ENCODE assay signal across 8 mouse cellular contexts in the genomic region with DNA sequence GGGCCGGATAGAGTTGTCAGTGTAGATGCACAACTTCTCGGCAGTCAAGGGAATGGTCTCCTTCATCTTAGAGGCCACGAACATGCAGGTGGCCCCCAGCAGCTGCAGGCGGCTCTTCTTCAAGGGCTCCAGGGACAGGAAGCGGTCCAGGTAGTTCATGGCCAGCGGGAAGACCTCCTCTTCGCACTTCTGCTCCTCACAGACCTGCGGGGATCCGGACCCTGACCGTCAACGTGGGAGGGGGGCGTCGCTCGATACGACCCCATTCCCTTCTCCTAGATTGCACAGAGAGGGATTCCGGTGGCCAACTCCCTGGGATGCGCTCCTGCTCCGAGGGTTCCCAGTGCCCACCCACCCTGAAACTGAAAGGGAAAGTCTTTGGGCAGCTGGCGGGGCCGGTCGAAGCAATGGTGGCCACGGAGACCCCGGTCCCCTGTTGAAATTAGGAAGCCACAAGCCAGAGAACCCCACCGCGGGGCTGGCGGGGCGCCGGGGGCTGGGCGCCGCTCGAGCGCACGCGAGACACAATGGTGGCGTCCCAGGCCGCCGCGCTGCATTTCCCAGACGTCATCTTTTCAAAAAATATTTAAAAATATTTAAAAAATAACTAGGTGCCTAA. TPM values are rescaled to one million over a fixed set of nuclear protein-coding genes. Genes with fewer than 3 reads are reported as not detected.
DNase-seq lines count a peak whose midpoint lies in the region; ATAC-seq and TF ChIP-seq lines count a peak whose summit lies in the region.

No protein-coding gene starts in this region.

- H3K9ac ChIP-seq in forebrain, embryonic 16.5 days (replicated peaks; ENCODE audit: low read depth, low read length) = peak overlapping the region; percentile 66
- peak overlapping the region; percentile 78 for H3K9ac ChIP-seq in midbrain, embryonic 13.5 days (replicated peaks)

- ATAC-seq in forebrain, embryonic 16.5 days = peak; percentile 2
- no peak; the same call in 1 of the 2 replicates for ATAC-seq in midbrain, embryonic 13.5 days

- no peak overlapping the region for H3K27ac ChIP-seq in forebrain, embryonic 16.5 days (ENCODE audit: low read length)
- H3K27ac ChIP-seq in midbrain, embryonic 13.5 days = peak overlapping the region; percentile 76; the same call in 1 of the 2 replicates

- peaks cover 74% of the 10 kb centered on the region for H3K4me1 ChIP-seq in E14TG2a.4 (replicated peaks; ENCODE audit: low read depth, low read length)
- H3K4me1 ChIP-seq in forebrain, embryonic 16.5 days (replicated peaks; ENCODE audit: control insufficient read depth, insufficient read depth, low read length) = peaks cover 57% of the 10 kb centered on the region
- peaks cover 79% of the 10 kb centered on the region for H3K4me1 ChIP-seq in midbrain, embryonic 13.5 days (replicated peaks)

- H3K4me3 ChIP-seq in E14TG2a.4 (replicated peaks; ENCODE audit: low read length) = peak overlapping the region; percentile 92
- H3K4me3 ChIP-seq in forebrain, embryonic 16.5 days (replicated peaks; ENCODE audit: low read length) = peak overlapping the region; percentile 57
- peak overlapping the region; percentile 61 for H3K4me3 ChIP-seq in midbrain, embryonic 13.5 days (replicated peaks)

- H3K9me3 ChIP-seq in E14TG2a.4 (ENCODE audit: low read length) = no peaks in the 10 kb centered on the region
- H3K9me3 ChIP-seq in forebrain, embryonic 16.5 days (ENCODE audit: control insufficient read depth, low read length) = no peaks in the 10 kb centered on the region
- H3K9me3 ChIP-seq in midbrain, embryonic 13.5 days = no peaks in the 10 kb centered on the region

- H3K4me2 ChIP-seq in forebrain, embryonic 16.5 days (ENCODE audit: low read length) = peak overlapping the region; percentile 92
- H3K4me2 ChIP-seq in midbrain, embryonic 13.5 days (replicated peaks) = peak overlapping the region; percentile 76

- H3K36me3 ChIP-seq in E14TG2a.4 (ENCODE audit: insufficient read depth, low read length) = peaks cover 50% of the 10 kb centered on the region
- 0 out of 2 replicates have a peak, but pooled peaks cover 2% of the 10 kb centered on the region for H3K36me3 ChIP-seq in forebrain, embryonic 16.5 days (ENCODE audit: control insufficient read depth, insufficient read depth)
- peaks cover 35% of the 10 kb centered on the region for H3K36me3 ChIP-seq in midbrain, embryonic 13.5 days

- peak; percentile 21 to 29 for DNase-seq in cerebellum, postnatal 36 days
- no peak for DNase-seq in cerebellum, adult 9-11 months
- DNase-seq in kidney, postnatal 10 days = peak; percentile 56
- DNase-seq in ovary, postnatal 36 days (ENCODE audit: low spot score) = no peak
- no peak for DNase-seq in ovary, postnatal 14 days (ENCODE audit: low spot score)

- TF ChIP-seq CTCF in E14TG2a.4 (conservative IDR thresholded peaks at IDR 0.05; ENCODE audit: low read length) = no peak

- WGBS in forebrain, embryonic 16.5 days = under 1% methylated on average over 39 of the region's 39 CpGs
- under 1% methylated on average over 39 of the region's 39 CpGs for WGBS in midbrain, embryonic 13.5 days

- H3K27me3 ChIP-seq in E14TG2a.4 (ENCODE audit: insufficient read depth, low read length) = peaks cover 15% of the 10 kb centered on the region
- peaks cover 38% of the 10 kb centered on the region for H3K27me3 ChIP-seq in forebrain, embryonic 16.5 days (replicated peaks; ENCODE audit: control insufficient read depth, insufficient read depth, low read length)
- peaks cover 40% of the 10 kb centered on the region for H3K27me3 ChIP-seq in midbrain, embryonic 13.5 days

RNA-seq across cellular contexts. Expression of gene Ccnd1, which starts 1.7 kb away (rescaled TPM):
- 31.4 and 40.7 TPM in 2 replicates for polyA plus RNA-seq in forebrain, embryonic 16.5 days (2015; fragmentation: Nextera tagmentation; extraction: Ambion mirVana)
- polyA plus RNA-seq in midbrain, embryonic 13.5 days (2015; fragmentation: Nextera tagmentation; extraction: Ambion mirVana) = 141 and 143 TPM in 2 replicates

RNA-seq across cellular contexts. Expression of gene LTO1, which starts 23.1 kb away (rescaled TPM):
- polyA plus RNA-seq in forebrain, embryonic 16.5 days (2015; fragmentation: Nextera tagmentation; extraction: Ambion mirVana) = 36.7 and 42.8 TPM in 2 replicates
- 36.4 and 37.8 TPM in 2 replicates for polyA plus RNA-seq in midbrain, embryonic 13.5 days (2015; fragmentation: Nextera tagmentation; extraction: Ambion mirVana)

RNA-seq across cellular contexts. Expression of gene Fgf15, which starts 41.7 kb away (rescaled TPM):
- 11.6 and 19.7 TPM in 2 replicates for polyA plus RNA-seq in forebrain, embryonic 16.5 days (2015; fragmentation: Nextera tagmentation; extraction: Ambion mirVana)
- 61.2 and 66.9 TPM in 2 replicates for polyA plus RNA-seq in midbrain, embryonic 13.5 days (2015; fragmentation: Nextera tagmentation; extraction: Ambion mirVana)

Comparison
In these comparisons a context has a peak if more than half of its experiments do, and no peak if none do; other contexts are left out.
1. DNase-seq: peak in cerebellum, postnatal 36 days (2 of 2) and kidney, postnatal 10 days (single experiment); none in cerebellum, adult 9-11 months (single experiment), ovary, postnatal 36 days (single experiment) and ovary, postnatal 14 days (single experiment).
2. Peak in every context shown above with its lines, with median percentiles within 50 percentile points of each other: H3K4me3 ChIP-seq.